Mouse (Mus musculus) effector memory CD4-positive, alpha-beta T cell, adult 5 months (primary cell): ENCODE measurements around the gene Selenok. TPM values are rescaled to one million over a fixed set of nuclear protein-coding genes. Genes with fewer than 3 reads are reported as not detected.

Experiments used
- polyA plus RNA-seq: library from polyadenylated mRNA; unstranded; fragments of 100-300 nt; shearing (Covaris generic); gene quantifications from one replicate; pipeline ENCODE4 v1.2.1, GENCODE M21; 2017

The Selenok gene
- 461 TPM for polyA plus RNA-seq

GRCm38 (mm10) chr14:29968075-29968821 is at the start of gene Selenok:
Selenok (plus strand) TSS chr14:29968308.

GRCm38 (mm10) chr14:29978254-29979204 is 10.4 kb downstream of the Selenok start, which contains the start of gene Actr8:
Actr8 (plus strand) TSS chr14:29978337.

GRCm38 (mm10) chr14:30008733-30009575 is 40.8 kb downstream of the Selenok start, which contains the start of the genes Il17rb and Chdh:
Il17rb (minus strand) TSS chr14:30008896.
Chdh (plus strand) TSS chr14:30009023.

Other genes with a start within 250 kb of the Selenok start
- not detected for gene Cacna2d3, start 246.4 kb upstream of the Selenok start, polyA plus RNA-seq
- gene Actr8, start 10.0 kb downstream of the Selenok start, polyA plus RNA-seq: 41.0 TPM
- not detected for gene Il17rb, start 40.6 kb downstream of the Selenok start, polyA plus RNA-seq
- not detected for gene Chdh, start 40.7 kb downstream of the Selenok start, polyA plus RNA-seq